Mouse (Mus musculus) hindbrain, embryonic 15.5 days (tissue): ENCODE data around the gene Vasp. TPM values are rescaled to one million over a fixed set of nuclear protein-coding genes. Genes with fewer than 3 reads are reported as not detected.

ENCODE experiments used
- ATAC-seq: fragments of 200-750 bp; cut with Nextera tagmentation; 2 replicates; pipeline ENCODE4 v1.8.0; 2017; ENCODE audit warnings: low read depth, moderate number of reproducible peaks, moderate TSS enrichment; ENCODE audit not compliant: low FRiP score
- H3K27ac ChIP-seq: fragments of 300-500 bp; sonication (generic); replicated peaks from 2 replicates; pipeline ENCODE4 v1.5.1; 2015; ENCODE audit warnings: mild to moderate bottlenecking, inconsistent platforms
- H3K27me3 ChIP-seq: fragments of 300-500 bp; sonication (generic); 2 replicates; pipeline ENCODE4 v1.6.1; 2015; ENCODE audit warnings: control low read depth, inconsistent platforms
- H3K36me3 ChIP-seq: fragments of 300-500 bp; sonication (generic); 2 replicates; pipeline ENCODE4 v1.6.1; 2015; ENCODE audit warnings: control low read depth, inconsistent platforms
- H3K4me1 ChIP-seq: fragments of 300-500 bp; sonication (generic); replicated peaks from 2 replicates; pipeline ENCODE4 v1.6.1; 2015; ENCODE audit warnings: control low read depth, inconsistent platforms
- H3K4me2 ChIP-seq: fragments of 300-500 bp; sonication (generic); 2 replicates; pipeline ENCODE4 v1.6.1; 2015; ENCODE audit warnings: moderate library complexity, mild to moderate bottlenecking, inconsistent platforms
- H3K4me3 ChIP-seq: fragments of 300-500 bp; sonication (generic); 2 replicates; pipeline ENCODE4 v1.5.1; 2015; ENCODE audit warnings: mild to moderate bottlenecking, inconsistent platforms
- H3K9ac ChIP-seq: fragments of 300-500 bp; sonication (generic); 2 replicates; pipeline ENCODE4 v1.6.1; 2015; ENCODE audit warnings: inconsistent platforms
- H3K9me3 ChIP-seq: fragments of 300-500 bp; sonication (generic); 2 replicates; pipeline ENCODE4 v1.6.1; 2016; ENCODE audit warnings: control low read depth, inconsistent platforms
- WGBS: fragments of 180-500 bp; shearing (Covaris S2); methylation state at CpG from one replicate; pipeline ENCODE4 v1.1.7; 2015; 5-methylcytosine and 5-hydroxymethylcytosine counted together
- polyA plus RNA-seq: library from polyadenylated mRNA; unstranded; fragments of >200 nt; fragmentation: Nextera tagmentation; extraction: Ambion mirVana; gene quantifications from 2 replicates; pipeline ENCODE4 v1.2.1, GENCODE M21; 2015

Vasp gene
- polyA plus RNA-seq, 1 experiment from 2014 or later, result 42.1 TPM

- Histone ChIP-seq H3K9ac (peak within 1 kb of the TSS; percentile 80), H3K4me1 (peaks cover 25% of the 10 kb centered on the region), H3K27me3 (no peaks in the 10 kb centered on the region), H3K4me3 (peak within 1 kb of the TSS; percentile 67), H3K27ac (peak within 1 kb of the TSS; percentile 100), H3K36me3 (no peaks in the 10 kb centered on the region), H3K9me3 (no peaks in the 10 kb centered on the region), H3K4me2 (peak within 1 kb of the TSS; percentile 89)
- WGBS, result under 1% methylated on average over 79 of the region's 91 CpGs
- peak; percentile 95 for ATAC-seq
These were observed 43.5 kb downstream of the Vasp start, which contains the start of gene Opa3 for GRCm38 (mm10) chr7:19227883-19228792. Gene Opa3, plus strand, starts transcription at chr7:19228334.

GRCm38 (mm10) chr7:19226817-19227797 is 44.5 kb downstream of the Vasp start:
- WGBS, result 19% methylated on average over 20 of the region's 20 CpGs

GRCm38 (mm10) chr7:19224933-19225332 is 46.7 kb downstream of the Vasp start:
- Histone ChIP-seq H3K36me3 (no peaks in the 10 kb centered on the region), H3K9ac (no peak overlapping the region), H3K27ac (no peak overlapping the region), H3K27me3 (no peaks in the 10 kb centered on the region), H3K4me1 (peaks cover 20% of the 10 kb centered on the region), H3K4me3 (no peak overlapping the region), H3K4me2 (no peak overlapping the region), H3K9me3 (no peaks in the 10 kb centered on the region)
- ATAC-seq, result no peak
- WGBS, result 89% methylated on average over 4 of the region's 4 CpGs

More at GRCm38 (mm10) chr7:19226817-19227797, 44.5 kb downstream of the Vasp start:
- Histone ChIP-seq H3K4me3 (peak overlapping the region; percentile 67), H3K4me2 (peak overlapping the region; percentile 89), H3K4me1 (peaks cover 25% of the 10 kb centered on the region), H3K27me3 (no peaks in the 10 kb centered on the region), H3K36me3 (no peaks in the 10 kb centered on the region), H3K9me3 (no peaks in the 10 kb centered on the region), H3K9ac (peak overlapping the region; percentile 48), H3K27ac (peak overlapping the region; percentile 100)
- peak; percentile 20 for ATAC-seq

- Histone ChIP-seq H3K4me1 (peaks cover 10% of the 10 kb centered on the region), H3K36me3 (no peaks in the 10 kb centered on the region), H3K9me3 (no peaks in the 10 kb centered on the region), H3K4me3 (no peak overlapping the region), H3K4me2 (no peak overlapping the region), H3K27me3 (no peaks in the 10 kb centered on the region), H3K9ac (no peak overlapping the region), H3K27ac (no peak overlapping the region)
- no peak for ATAC-seq
- WGBS, result 92% methylated on average over 14 of the region's 14 CpGs
These were observed 48.7 kb downstream of the Vasp start for GRCm38 (mm10) chr7:19222875-19223274.

GRCm38 (mm10) chr7:19222189-19222588 is 49.4 kb downstream of the Vasp start:
- WGBS, result 94% methylated on average over 16 of the region's 16 CpGs
- no peak overlapping the region for H3K4me2 ChIP-seq
- H3K4me1 ChIP-seq, result peaks cover 8% of the 10 kb centered on the region
- H3K36me3 ChIP-seq, result no peaks in the 10 kb centered on the region
- no peaks in the 10 kb centered on the region for H3K9me3 ChIP-seq
- no peaks in the 10 kb centered on the region for H3K27me3 ChIP-seq
- H3K27ac ChIP-seq, result no peak overlapping the region
- no peak overlapping the region for H3K9ac ChIP-seq
- ATAC-seq, result no peak
- no peak overlapping the region for H3K4me3 ChIP-seq

- WGBS, result 73% methylated on average over 3 of the region's 3 CpGs
- H3K4me2 ChIP-seq, result no peak overlapping the region
- ATAC-seq, result no peak
- H3K4me3 ChIP-seq, result no peak overlapping the region
- H3K9me3 ChIP-seq, result no peaks in the 10 kb centered on the region
- no peaks in the 10 kb centered on the region for H3K4me1 ChIP-seq
- no peaks in the 10 kb centered on the region for H3K27me3 ChIP-seq
- H3K27ac ChIP-seq, result no peak overlapping the region
- no peaks in the 10 kb centered on the region for H3K36me3 ChIP-seq
- H3K9ac ChIP-seq, result no peak overlapping the region
These were observed 51.6 kb downstream of the Vasp start for GRCm38 (mm10) chr7:19220061-19220460.

- ATAC-seq, result no peak
- Histone ChIP-seq H3K4me3 (no peak overlapping the region), H3K27me3 (no peaks in the 10 kb centered on the region), H3K9me3 (no peaks in the 10 kb centered on the region), H3K27ac (no peak overlapping the region), H3K4me1 (no peaks in the 10 kb centered on the region), H3K4me2 (no peak overlapping the region), H3K36me3 (no peaks in the 10 kb centered on the region), H3K9ac (no peak overlapping the region)
- 0% methylated on average over 3 of the region's 3 CpGs for WGBS
These were observed 53.7 kb downstream of the Vasp start for GRCm38 (mm10) chr7:19217944-19218343.

- Histone ChIP-seq H3K9me3 (no peaks in the 10 kb centered on the region), H3K4me1 (peaks cover 3% of the 10 kb centered on the region), H3K27ac (no peak overlapping the region), H3K36me3 (no peaks in the 10 kb centered on the region), H3K4me2 (no peak overlapping the region), H3K9ac (no peak overlapping the region), H3K4me3 (no peak overlapping the region), H3K27me3 (no peaks in the 10 kb centered on the region)
- ATAC-seq, result no peak
- 74% methylated on average over 5 of the region's 5 CpGs for WGBS
These were observed 54.1 kb downstream of the Vasp start for GRCm38 (mm10) chr7:19217492-19217891.

- H3K4me3 ChIP-seq, result no peak overlapping the region
- no peak overlapping the region for H3K4me2 ChIP-seq
- no peaks in the 10 kb centered on the region for H3K9me3 ChIP-seq
- H3K4me1 ChIP-seq, result peaks cover 9% of the 10 kb centered on the region
- H3K9ac ChIP-seq, result no peak overlapping the region
- H3K27me3 ChIP-seq, result 0 out of 2 replicates have a peak, but pooled peaks cover 3% of the 10 kb centered on the region
- H3K36me3 ChIP-seq, result no peaks in the 10 kb centered on the region
- no peak overlapping the region for H3K27ac ChIP-seq
- 71% methylated on average over 9 of the region's 9 CpGs for WGBS
- ATAC-seq, result no peak
These were observed 56.7 kb downstream of the Vasp start for GRCm38 (mm10) chr7:19214940-19215339.

- H3K9me3 ChIP-seq, result no peaks in the 10 kb centered on the region
- no peak overlapping the region for H3K4me2 ChIP-seq
- H3K27ac ChIP-seq, result no peak overlapping the region
- 0 out of 2 replicates have a peak, but pooled peaks cover 3% of the 10 kb centered on the region for H3K27me3 ChIP-seq
- H3K4me1 ChIP-seq, result peaks cover 9% of the 10 kb centered on the region
- no peak overlapping the region for H3K4me3 ChIP-seq
- H3K9ac ChIP-seq, result no peak overlapping the region
- H3K36me3 ChIP-seq, result no peaks in the 10 kb centered on the region
- WGBS, result 71% methylated on average over 7 of the region's 7 CpGs
- no peak for ATAC-seq
These were observed 57.2 kb downstream of the Vasp start for GRCm38 (mm10) chr7:19214369-19214768.

- no peak for ATAC-seq
- Histone ChIP-seq H3K36me3 (no peaks in the 10 kb centered on the region), H3K9me3 (no peaks in the 10 kb centered on the region), H3K27ac (no peak overlapping the region), H3K4me1 (peaks cover 9% of the 10 kb centered on the region), H3K9ac (no peak overlapping the region), H3K4me3 (no peak overlapping the region), H3K4me2 (peak overlapping the region; percentile 94), H3K27me3 (0 out of 2 replicates have a peak, but pooled peaks cover 3% of the 10 kb centered on the region)
- WGBS, result 74% methylated on average over 2 of the region's 2 CpGs
These were observed 58.2 kb downstream of the Vasp start for GRCm38 (mm10) chr7:19213385-19213784.
